Mouse (Mus musculus) heart, embryonic 11.5 days (tissue): ENCODE measurements around the gene Cstf1. TPM values are rescaled to one million over a fixed set of nuclear protein-coding genes. Genes with fewer than 3 reads are reported as not detected.

Source experiments
- ATAC-seq: fragments of 200-750 bp; cut with Nextera tagmentation; replicated peaks from 2 replicates; pipeline ENCODE4 v1.8.0; 2017; ENCODE audit warnings: moderate library complexity; ENCODE audit not compliant: insufficient number of reproducible peaks, low FRiP score, low TSS enrichment
- H3K27ac ChIP-seq: fragments of 300-500 bp; sonication (generic); 2 replicates; pipeline ENCODE4 v1.5.1; 2014; ENCODE audit warnings: mild to moderate bottlenecking, low read depth, low read length
- H3K27me3 ChIP-seq: fragments of 300-500 bp; sonication (generic); 2 replicates; pipeline ENCODE4 v1.6.1; 2014; ENCODE audit warnings: mild to moderate bottlenecking, low read length, mixed read lengths; ENCODE audit not compliant: control insufficient read depth, insufficient read depth
- H3K36me3 ChIP-seq: fragments of 300-500 bp; sonication (generic); 2 replicates; pipeline ENCODE4 v1.6.1; 2014; ENCODE audit warnings: mild to moderate bottlenecking, low read length, moderate library complexity, mixed read lengths; ENCODE audit not compliant: control insufficient read depth, insufficient read depth
- H3K4me1 ChIP-seq: fragments of 300-500 bp; sonication (generic); 2 replicates; pipeline ENCODE4 v1.6.1; 2014; ENCODE audit warnings: low read length; ENCODE audit not compliant: control insufficient read depth, insufficient read depth
- H3K4me2 ChIP-seq: fragments of 300-500 bp; sonication (generic); 2 replicates; pipeline ENCODE4 v1.6.1; 2014; ENCODE audit warnings: mild to moderate bottlenecking, moderate library complexity
- H3K4me3 ChIP-seq: fragments of 300-500 bp; sonication (generic); 2 replicates; pipeline ENCODE4 v1.5.1; 2014; ENCODE audit warnings: low read depth, low read length
- H3K9ac ChIP-seq: fragments of 300-500 bp; sonication (generic); 2 replicates; pipeline ENCODE4 v1.6.1; 2014; ENCODE audit warnings: mild to moderate bottlenecking, low read depth, low read length, moderate library complexity
- H3K9me3 ChIP-seq: fragments of 300-500 bp; sonication (generic); replicated peaks from 2 replicates; pipeline ENCODE4 v1.6.1; 2016; ENCODE audit warnings: low read length; ENCODE audit not compliant: control insufficient read depth
- WGBS: fragments of 180-500 bp; shearing (Covaris S2); extraction: QIAGEN DNeasy Blood & Tissue Kit; methylation state at CpG from one replicate; pipeline ENCODE4 v1.1.7; 2014; ENCODE audit not compliant: insufficient replicate concordance; 5-methylcytosine and 5-hydroxymethylcytosine counted together
- polyA plus RNA-seq: library from polyadenylated mRNA; unstranded; fragments of >200 nt; fragmentation: Nextera tagmentation; extraction: Ambion mirVana; gene quantifications from 2 replicates; pipeline ENCODE4 v1.2.1, GENCODE M21; 2014

Gene Cstf1
- polyA plus RNA-seq, 1 experiment from 2014 or later: 34.4 TPM

DNA sequence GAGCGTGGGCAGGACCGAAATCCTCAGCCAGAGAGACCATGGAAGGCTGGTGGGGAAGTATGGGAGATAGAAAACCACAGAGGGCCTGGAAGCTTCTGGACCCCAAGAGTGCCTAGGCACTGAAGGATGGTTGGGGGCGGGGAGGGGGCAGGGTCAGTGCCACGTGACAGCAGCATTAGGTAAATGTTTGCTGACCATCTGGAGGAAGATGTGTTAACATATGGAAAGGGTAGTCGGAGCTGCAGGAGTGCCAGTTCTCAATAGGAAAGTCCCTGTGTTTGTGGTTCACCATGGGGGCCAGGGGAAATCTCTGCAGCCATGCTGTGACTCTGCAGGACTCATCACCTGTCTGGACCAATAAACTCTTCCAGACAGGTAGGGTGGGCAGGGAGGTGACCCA is 43.4 kb downstream of the Cstf1 start:
- Histone ChIP-seq H3K27me3 (no peaks in the 10 kb centered on the region), H3K4me2 (no peak overlapping the region), H3K9ac (no peak overlapping the region), H3K9me3 (no peaks in the 10 kb centered on the region), H3K4me3 (no peak overlapping the region), H3K36me3 (no peaks in the 10 kb centered on the region), H3K4me1 (peaks cover 11% of the 10 kb centered on the region), H3K27ac (no peak overlapping the region)
- WGBS: 41% methylated on average over 5 of the region's 5 CpGs
- ATAC-seq: no peak

DNA sequence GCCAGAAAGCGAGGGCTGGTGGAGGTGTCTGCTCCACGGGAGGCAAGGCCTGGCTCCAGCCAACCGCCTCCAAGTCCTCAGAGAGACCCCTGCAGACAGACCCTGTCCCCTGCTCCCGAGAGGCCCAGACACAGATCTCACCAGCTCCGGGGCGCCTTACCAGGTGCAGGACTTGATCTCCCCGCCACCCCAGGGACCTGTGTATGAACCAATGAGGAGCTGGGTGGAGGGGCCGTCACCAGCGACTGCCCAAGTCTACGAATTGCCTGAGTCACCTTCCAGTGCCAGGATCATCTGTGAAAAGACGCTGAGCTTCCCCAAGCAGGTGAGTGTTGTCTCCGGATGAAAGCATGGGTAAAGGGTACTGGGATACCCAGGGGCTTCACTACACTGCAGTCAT is 45.7 kb downstream of the Cstf1 start:
- H3K9me3 ChIP-seq: no peaks in the 10 kb centered on the region
- no peak overlapping the region for H3K4me3 ChIP-seq
- no peak overlapping the region for H3K27ac ChIP-seq
- peaks cover 11% of the 10 kb centered on the region for H3K4me1 ChIP-seq
- no peak overlapping the region for H3K4me2 ChIP-seq
- ATAC-seq: no peak
- H3K27me3 ChIP-seq: no peaks in the 10 kb centered on the region
- H3K36me3 ChIP-seq: no peaks in the 10 kb centered on the region
- no peak overlapping the region for H3K9ac ChIP-seq
- 44% methylated on average over 12 of the region's 12 CpGs for WGBS

DNA sequence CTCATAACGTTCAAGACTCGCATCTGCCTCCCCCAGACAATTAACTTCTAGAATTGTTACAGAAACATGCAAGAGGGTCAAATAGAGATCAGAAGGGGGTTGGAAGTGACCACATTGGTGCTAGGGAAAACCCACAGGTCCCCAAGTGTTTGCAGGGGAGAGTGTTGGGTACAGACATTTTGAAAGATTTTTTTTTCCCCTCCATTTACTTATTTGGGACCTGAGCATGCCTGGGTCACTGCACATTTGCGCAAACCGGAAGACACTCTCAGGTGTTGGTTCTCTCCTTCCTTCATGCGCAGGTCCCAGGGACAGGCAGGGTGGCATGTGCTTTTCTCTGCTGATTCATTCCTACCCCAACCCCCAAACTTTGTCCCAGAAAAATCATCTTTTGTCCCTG is 46.4 kb downstream of the Cstf1 start:
- Histone ChIP-seq H3K27me3 (no peaks in the 10 kb centered on the region), H3K4me3 (no peak overlapping the region), H3K9ac (no peak overlapping the region), H3K9me3 (no peaks in the 10 kb centered on the region), H3K4me2 (no peak overlapping the region), H3K4me1 (peaks cover 11% of the 10 kb centered on the region), H3K36me3 (no peaks in the 10 kb centered on the region), H3K27ac (no peak overlapping the region)
- WGBS: 82% methylated on average over 5 of the region's 5 CpGs
- no peak for ATAC-seq

GRCm38 (mm10) chr2:172418208-172418607 is 47.7 kb downstream of the Cstf1 start:
- Histone ChIP-seq H3K4me3 (no peak overlapping the region), H3K27ac (no peak overlapping the region)
- no peak for ATAC-seq

GRCm38 (mm10) chr2:172430609-172431008 is 60.1 kb downstream of the Cstf1 start:
- H3K9ac ChIP-seq: no peak overlapping the region
- 0 out of 2 replicates have a peak, but pooled peaks cover 2% of the 10 kb centered on the region for H3K27me3 ChIP-seq
- no peaks in the 10 kb centered on the region for H3K9me3 ChIP-seq
- no peak overlapping the region for H3K4me2 ChIP-seq
- 25% methylated on average over 1 of the region's 1 CpGs for WGBS
- no peaks in the 10 kb centered on the region for H3K36me3 ChIP-seq
- ATAC-seq: peak; percentile 85
- 0 out of 2 replicates have a peak overlapping the region, but pooled peaks have one; percentile 32 for H3K27ac ChIP-seq
- no peak overlapping the region for H3K4me3 ChIP-seq
- H3K4me1 ChIP-seq: peaks cover 10% of the 10 kb centered on the region

More at GRCm38 (mm10) chr2:172418208-172418607, 47.7 kb downstream of the Cstf1 start:
- H3K36me3 ChIP-seq: no peaks in the 10 kb centered on the region
- WGBS: 73% methylated on average over 5 of the region's 5 CpGs
- no peak overlapping the region for H3K4me2 ChIP-seq
- no peak overlapping the region for H3K9ac ChIP-seq
- H3K9me3 ChIP-seq: no peaks in the 10 kb centered on the region
- H3K27me3 ChIP-seq: no peaks in the 10 kb centered on the region
- H3K4me1 ChIP-seq: peaks cover 5% of the 10 kb centered on the region; the same call in 1 of the 2 replicates

Other genes with a start within 250 kb of the Cstf1 start
- gene Mc3r, start 122.2 kb upstream of the Cstf1 start, polyA plus RNA-seq: 0.13 TPM in 1 of 2 replicates, not detected in the other
- gene Fam210b, start 25.1 kb upstream of the Cstf1 start, polyA plus RNA-seq: 24.1 and 26.6 TPM in 2 replicates
- gene Aurka, start 146 bp upstream of the Cstf1 start, polyA plus RNA-seq: 112 and 115 TPM in 2 replicates
- 0.89 and 0.94 TPM in 2 replicates for gene Cass4, start 23.1 kb downstream of the Cstf1 start, polyA plus RNA-seq
- 52.1 and 55.7 TPM in 2 replicates for gene Rtf2, start 69.9 kb downstream of the Cstf1 start, polyA plus RNA-seq
- gene Gcnt7, start 87.9 kb downstream of the Cstf1 start, polyA plus RNA-seq: 0.80 and 0.87 TPM in 2 replicates
- 0.24 and 0.68 TPM in 2 replicates for gene Fam209, start 101.8 kb downstream of the Cstf1 start, polyA plus RNA-seq
- 0.21 and 0.30 TPM in 2 replicates for gene Tfap2c, start 178.9 kb downstream of the Cstf1 start, polyA plus RNA-seq